Mouse (Mus musculus) liver, adult 2 months (tissue): ENCODE measurements around the gene Gpr182.

Experiments used
- CTCF ChIP-seq: fragments of 200-500 bp; IDR thresholded peaks from 2 replicates; pipeline ENCODE4 v1.5.1; 2011; ENCODE audit warnings: low read depth, low read length, control low read depth
- POLR2A ChIP-seq: fragments of 200-500 bp; IDR thresholded peaks from 2 replicates; pipeline ENCODE4 v1.6.1; 2011; ENCODE audit warnings: low read length, control low read depth; ENCODE audit not compliant: insufficient read depth; ENCODE audit errors: extremely low read depth

DNA sequence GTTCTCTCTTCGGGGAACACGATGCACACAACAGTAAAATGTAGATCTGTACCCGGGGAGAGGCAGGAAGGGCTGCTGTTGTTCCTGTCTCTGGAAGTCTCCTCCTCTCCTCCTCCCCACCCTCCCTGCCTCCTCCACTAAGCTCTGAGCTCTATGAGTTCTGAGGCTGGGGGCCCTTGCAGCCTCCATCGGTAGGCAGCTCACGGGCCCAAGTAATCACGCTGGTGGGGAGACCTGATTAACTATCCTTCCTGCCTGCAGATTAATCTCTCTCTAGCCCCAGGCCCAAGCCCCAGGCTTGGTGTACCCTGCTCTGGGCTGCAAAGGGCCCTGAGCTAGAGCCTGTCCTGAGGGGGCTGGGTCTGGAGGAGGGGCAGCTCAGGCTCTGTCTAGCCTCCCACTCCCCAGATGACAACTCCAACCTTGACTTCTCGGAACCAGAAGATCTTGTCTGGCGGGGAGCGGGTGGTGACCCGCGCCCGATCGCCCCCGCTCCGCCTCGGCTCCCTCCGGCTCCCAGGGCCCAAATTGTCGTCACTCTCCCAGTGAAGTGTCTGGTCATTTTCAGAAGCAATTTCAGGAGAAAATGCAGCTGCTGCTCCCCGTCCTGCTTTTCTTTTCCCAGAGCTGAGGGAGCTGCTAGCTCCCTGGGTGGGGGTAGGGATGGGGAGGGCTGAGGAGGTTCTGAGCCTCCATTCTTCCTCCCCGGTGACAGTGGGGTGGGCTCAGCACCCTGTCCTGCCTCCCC is 29.7 kb downstream of the Gpr182 start:
- TF ChIP-seq CTCF (no peak), POLR2A (no peak)
